8 mouse cellular contexts compared by ENCODE assay signal in genomic region chr2:169634619-169635382, GRCm38 (mm10). TPM values are rescaled to one million over a fixed set of nuclear protein-coding genes. Genes with fewer than 3 reads are reported as not detected.
A peak's percentile ranks its signal among the peaks of the same experiment; 100 is the strongest.
DNase-seq lines count a peak whose midpoint lies in the region; ATAC-seq and TF ChIP-seq lines count a peak whose summit lies in the region.

No protein-coding gene starts in this region.

- no peaks in the 10 kb centered on the region for H3K27me3 ChIP-seq in kidney, embryonic 16.5 days (ENCODE audit: insufficient read depth, low read length)
- H3K27me3 ChIP-seq in intestine, embryonic 16.5 days (replicated peaks; ENCODE audit: control insufficient read depth, insufficient read depth, low read length) = no peaks in the 10 kb centered on the region
- no peaks in the 10 kb centered on the region for H3K27me3 ChIP-seq in neural tube, embryonic 13.5 days

- peak overlapping the region; percentile 87 for H3K4me3 ChIP-seq in kidney, embryonic 16.5 days (ENCODE audit: low read length)
- H3K4me3 ChIP-seq in embryonic fibroblast, embryonic 13.5 days (ENCODE audit: insufficient read depth, low read length) = peak overlapping the region; percentile 84
- peak overlapping the region; percentile 89 for H3K4me3 ChIP-seq in intestine, embryonic 16.5 days (ENCODE audit: low read length)
- peak overlapping the region; percentile 81 for H3K4me3 ChIP-seq in neural tube, embryonic 13.5 days

- WGBS in kidney, embryonic 16.5 days = 5% methylated on average over 17 of the region's 17 CpGs
- 25% methylated on average over 17 of the region's 17 CpGs for WGBS in intestine, embryonic 16.5 days
- 16% methylated on average over 17 of the region's 17 CpGs for WGBS in neural tube, embryonic 13.5 days

- no peak for TF ChIP-seq CTCF in embryonic fibroblast, embryonic 13.5 days (IDR thresholded peaks at IDR 0.05; ENCODE audit: borderline replicate concordance, insufficient read depth, low read length)

- no peaks in the 10 kb centered on the region for H3K36me3 ChIP-seq in kidney, embryonic 16.5 days (ENCODE audit: insufficient read depth, low read length)
- no peaks in the 10 kb centered on the region for H3K36me3 ChIP-seq in intestine, embryonic 16.5 days (ENCODE audit: control insufficient read depth, insufficient read depth, low read length)
- no peaks in the 10 kb centered on the region for H3K36me3 ChIP-seq in neural tube, embryonic 13.5 days

- peak overlapping the region; percentile 97 for H3K9ac ChIP-seq in kidney, embryonic 16.5 days (replicated peaks; ENCODE audit: low read length)
- H3K9ac ChIP-seq in intestine, embryonic 16.5 days (ENCODE audit: low read depth, low read length) = peak overlapping the region; percentile 97
- H3K9ac ChIP-seq in neural tube, embryonic 13.5 days = peak overlapping the region; percentile 98

- H3K9me3 ChIP-seq in kidney, embryonic 16.5 days (ENCODE audit: low read length) = no peaks in the 10 kb centered on the region
- H3K9me3 ChIP-seq in intestine, embryonic 16.5 days (ENCODE audit: control insufficient read depth, low read length) = no peaks in the 10 kb centered on the region
- no peaks in the 10 kb centered on the region for H3K9me3 ChIP-seq in neural tube, embryonic 13.5 days

- H3K4me2 ChIP-seq in kidney, embryonic 16.5 days (replicated peaks; ENCODE audit: low read depth, low read length) = peak overlapping the region; percentile 83
- peak overlapping the region; percentile 87 for H3K4me2 ChIP-seq in intestine, embryonic 16.5 days (ENCODE audit: low read depth, low read length)
- H3K4me2 ChIP-seq in neural tube, embryonic 13.5 days = peak overlapping the region; percentile 75

- H3K4me1 ChIP-seq in kidney, embryonic 16.5 days (ENCODE audit: insufficient read depth, low read length) = peaks cover 36% of the 10 kb centered on the region
- no peaks in the 10 kb centered on the region for H3K4me1 ChIP-seq in embryonic fibroblast, embryonic 13.5 days (ENCODE audit: control insufficient read depth, insufficient read depth, low read length)
- peaks cover 7% of the 10 kb centered on the region for H3K4me1 ChIP-seq in intestine, embryonic 16.5 days (ENCODE audit: control insufficient read depth, insufficient read depth, low read length)
- peaks cover 58% of the 10 kb centered on the region for H3K4me1 ChIP-seq in neural tube, embryonic 13.5 days (replicated peaks)

- peak overlapping the region; percentile 96 for H3K27ac ChIP-seq in kidney, embryonic 16.5 days (ENCODE audit: low read length)
- H3K27ac ChIP-seq in embryonic fibroblast, embryonic 13.5 days (ENCODE audit: insufficient read depth, low read length) = peak overlapping the region; percentile 35
- H3K27ac ChIP-seq in intestine, embryonic 16.5 days (ENCODE audit: low read length) = peak overlapping the region; percentile 96
- H3K27ac ChIP-seq in neural tube, embryonic 13.5 days (replicated peaks) = peak overlapping the region; percentile 94

- ATAC-seq in kidney, embryonic 16.5 days (ENCODE audit: low FRiP score, low TSS enrichment) = no peak
- ATAC-seq in intestine, embryonic 16.5 days = no peak
- ATAC-seq in neural tube, embryonic 13.5 days (ENCODE audit: low read depth) = no peak

- no peak for DNase-seq in kidney, postnatal 25 days
- DNase-seq in thymus, adult 18-20 months = no peak
- DNase-seq in c-Kit-positive CD71-positive TER-119-positive erythroid progenitor cells, embryonic 14.5 days (ENCODE audit: low spot score) = no peak
- no peak for DNase-seq in ovary, postnatal 10 days (ENCODE audit: low spot score)

- TF ChIP-seq POLR2A in embryonic fibroblast, embryonic 13.5 days (IDR thresholded peaks at IDR 0.05; ENCODE audit: low read depth, low read length) = no peak

RNA-seq across cellular contexts. Expression of gene Tshz2, which starts 2.0 kb away (rescaled TPM):
- 11.5 and 15.2 TPM in 2 replicates for polyA plus RNA-seq in kidney, embryonic 16.5 days (2015; fragmentation: Nextera tagmentation; extraction: Ambion mirVana)
- polyA plus RNA-seq in embryonic fibroblast, embryonic 13.5 days (2011; ENCODE audit: insufficient read length, low read depth, missing spikeins) = 8.8 and 10.7 TPM in 2 replicates
- polyA plus RNA-seq in intestine, embryonic 16.5 days (2015; fragmentation: Nextera tagmentation; extraction: Ambion mirVana) = 12.7 and 14.0 TPM in 2 replicates
- 50.6 and 54.6 TPM in 2 replicates for polyA plus RNA-seq in neural tube, embryonic 13.5 days (2015; fragmentation: Nextera tagmentation; extraction: Ambion mirVana)

RNA-seq across cellular contexts. Expression of gene Gm11011, which starts 47.3 kb away (rescaled TPM):
- polyA plus RNA-seq in kidney, embryonic 16.5 days (2015; fragmentation: Nextera tagmentation; extraction: Ambion mirVana) = not detected in 2 replicates
- polyA plus RNA-seq in embryonic fibroblast, embryonic 13.5 days (2011; ENCODE audit: insufficient read length, low read depth, missing spikeins) = not detected in 2 replicates
- not detected in 2 replicates for polyA plus RNA-seq in intestine, embryonic 16.5 days (2015; fragmentation: Nextera tagmentation; extraction: Ambion mirVana)
- not detected in 2 replicates for polyA plus RNA-seq in neural tube, embryonic 13.5 days (2015; fragmentation: Nextera tagmentation; extraction: Ambion mirVana)

Comparison
In these comparisons a context has a peak if more than half of its experiments do, and no peak if none do; other contexts are left out.
1. H3K27ac ChIP-seq: peak in every context shown above with its lines; median percentile 96 in kidney, embryonic 16.5 days; 96 in intestine, embryonic 16.5 days; 94 in neural tube, embryonic 13.5 days; 35 in embryonic fibroblast, embryonic 13.5 days.